Mouse (Mus musculus) CD8-positive naive resting alpha-beta T cell, adult 2 months (primary cell): Measurements from ENCODE around the gene Rgs17.
"Not testable (repeated sequence)": the region's sequence is repeated elsewhere in the genome, so short reads cannot be mapped to it uniquely, and the experiment has no call there.

ENCODE experiments used
- DNase-seq, 2 experiments: peaks; one replicate each; pipeline ENCODE4 v3.0.0; 2022; ENCODE audit warnings: low read depth in 2 of 2, low spot score in 2 of 2

Gene Rgs17

DNA sequence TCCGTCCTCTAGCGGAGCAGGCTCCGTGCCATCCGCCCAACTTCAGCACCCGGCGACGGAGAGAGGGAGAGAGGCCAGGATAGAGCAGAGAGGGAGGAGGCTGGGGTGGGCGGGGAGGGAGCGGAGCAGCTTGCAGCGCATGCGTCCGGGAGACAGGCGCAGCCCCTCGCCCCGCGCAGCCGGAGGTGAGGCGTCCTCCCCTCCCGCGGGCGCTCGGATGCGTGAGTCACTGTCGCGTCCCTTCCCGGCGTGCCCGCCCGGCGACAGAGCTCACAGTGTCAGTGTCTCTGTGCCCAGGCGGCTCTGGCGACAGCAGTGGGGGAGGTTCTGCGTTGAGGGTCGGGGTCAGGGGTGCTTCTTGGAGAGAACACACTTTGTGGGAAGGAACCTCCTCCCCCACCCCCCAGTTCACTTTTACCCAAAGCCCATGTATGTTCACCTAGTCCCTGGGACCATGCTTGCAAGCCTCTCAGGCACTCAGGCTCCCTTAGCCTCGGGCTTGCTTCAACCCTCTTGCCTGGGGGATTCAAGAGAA lies at the start of gene Rgs17:
Gene Rgs17, minus strand, starts transcription at position 107 of the 535 bp plus-strand sequence.
- DNase-seq = no peak

- no peak for DNase-seq
Observed at GRCm38 (mm10) chr10:5967655-5968054, 45.5 kb upstream of the Rgs17 start.

DNA sequence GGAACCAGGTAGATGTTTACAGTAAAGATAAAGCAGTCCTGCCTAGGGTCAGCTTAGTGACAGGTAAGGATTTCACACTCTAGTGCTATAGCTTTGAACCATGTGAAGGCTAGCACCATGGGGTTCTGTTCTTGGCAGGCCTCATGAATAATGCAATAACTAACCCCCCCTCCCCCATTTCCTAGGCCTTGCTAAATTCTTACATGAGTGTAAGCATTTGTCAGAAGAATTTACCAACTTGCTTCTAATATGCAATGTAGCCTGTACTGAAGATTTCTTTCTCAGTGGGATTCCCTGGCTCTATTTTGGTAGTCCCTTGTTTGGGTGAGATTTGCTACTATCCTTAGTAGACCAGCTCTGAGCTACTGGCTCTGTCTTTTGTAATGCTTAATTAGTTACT lies 31.6 kb upstream of the Rgs17 start:
- DNase-seq = not testable (repeated sequence)

GRCm38 (mm10) chr10:5924261-5924660 lies 2.1 kb upstream of the Rgs17 start:
- no peak for DNase-seq

DNA sequence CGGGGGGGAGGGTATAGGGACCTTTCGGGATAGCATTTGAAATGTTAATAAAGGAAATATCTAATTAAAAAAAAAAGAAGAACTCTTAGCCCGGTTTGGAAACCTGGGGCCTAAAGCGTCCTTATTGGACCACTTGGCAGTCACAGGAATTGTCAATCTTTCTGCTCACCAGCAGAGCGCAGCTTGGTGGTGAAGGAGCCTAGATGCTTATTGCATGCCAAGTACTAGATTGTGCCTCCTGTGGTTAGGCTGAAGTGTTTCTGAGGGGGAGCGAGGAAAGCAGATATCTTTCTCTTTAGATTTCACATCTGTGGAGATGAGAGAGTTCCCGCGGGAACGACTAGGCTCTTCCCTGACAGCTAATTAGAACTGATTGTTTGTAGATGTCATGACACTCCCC lies 896 bp upstream of the Rgs17 start:
- DNase-seq = no peak

DNA sequence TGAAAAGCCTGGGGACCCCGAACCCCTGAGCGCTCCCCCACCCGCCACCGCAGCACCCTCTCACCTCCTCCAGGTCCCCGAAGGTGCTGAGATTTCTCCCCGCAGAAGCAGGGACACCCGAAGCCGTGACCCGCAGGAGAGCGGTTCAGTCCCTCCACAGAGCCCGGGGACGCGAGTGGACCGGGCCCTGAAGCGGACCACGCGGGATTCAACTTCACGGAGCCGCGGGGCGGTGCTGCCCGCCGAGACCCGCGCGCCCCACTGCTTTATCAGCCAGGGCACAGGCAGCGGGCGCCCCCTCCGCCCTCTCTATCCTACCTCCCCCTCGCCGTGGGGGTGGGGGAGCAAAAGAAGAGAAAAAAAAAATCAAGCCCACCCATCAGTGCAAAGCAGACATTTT lies 429 bp downstream of the Rgs17 start:
- DNase-seq = no peak

DNA sequence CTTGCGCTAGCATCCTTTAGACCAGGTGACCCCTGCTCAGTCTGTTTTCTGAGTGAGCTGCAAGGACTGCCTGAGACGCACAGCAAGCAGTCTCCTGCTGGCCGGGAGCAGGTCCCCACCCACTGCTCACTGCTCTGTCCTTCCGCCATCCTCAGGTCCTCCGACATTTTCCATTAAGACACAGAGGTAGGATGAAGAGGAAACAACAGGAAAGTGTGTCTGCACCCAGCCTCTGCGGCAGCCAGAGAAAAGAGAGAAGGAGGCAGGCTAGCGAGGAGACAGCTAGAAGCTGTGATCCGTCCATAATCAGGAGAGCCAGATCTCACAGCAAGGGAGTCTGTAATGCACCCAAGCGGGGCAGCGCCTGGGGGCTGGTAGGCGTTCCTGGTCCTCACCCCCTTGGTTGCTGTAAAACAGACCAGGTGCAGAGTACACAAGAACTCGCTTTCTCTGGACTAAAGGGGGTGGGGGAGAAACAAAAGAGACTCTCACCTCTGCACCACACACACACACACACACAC lies 1.1 kb downstream of the Rgs17 start:
- DNase-seq = no peak

GRCm38 (mm10) chr10:5904399-5904798 lies 17.8 kb downstream of the Rgs17 start:
- no peak for DNase-seq

DNA sequence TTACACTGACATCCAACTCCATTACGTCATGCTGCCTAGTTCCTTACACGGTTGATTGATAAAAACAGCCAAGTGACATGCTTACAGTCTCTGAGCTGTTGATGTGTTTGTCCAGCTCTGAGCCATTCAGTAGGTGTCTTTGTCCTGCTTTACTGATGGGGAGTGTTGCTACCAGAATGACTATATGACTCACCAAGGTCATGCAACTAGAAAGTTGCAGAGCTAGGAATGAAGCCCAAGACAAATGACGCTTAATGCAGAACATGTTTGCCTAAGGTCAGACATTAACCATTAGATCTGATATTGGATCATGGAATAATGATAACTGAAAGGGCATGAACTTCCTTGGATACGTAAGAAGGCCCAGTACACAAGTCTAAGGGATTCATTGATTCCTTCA lies 20.4 kb downstream of the Rgs17 start:
- no peak for DNase-seq

DNA sequence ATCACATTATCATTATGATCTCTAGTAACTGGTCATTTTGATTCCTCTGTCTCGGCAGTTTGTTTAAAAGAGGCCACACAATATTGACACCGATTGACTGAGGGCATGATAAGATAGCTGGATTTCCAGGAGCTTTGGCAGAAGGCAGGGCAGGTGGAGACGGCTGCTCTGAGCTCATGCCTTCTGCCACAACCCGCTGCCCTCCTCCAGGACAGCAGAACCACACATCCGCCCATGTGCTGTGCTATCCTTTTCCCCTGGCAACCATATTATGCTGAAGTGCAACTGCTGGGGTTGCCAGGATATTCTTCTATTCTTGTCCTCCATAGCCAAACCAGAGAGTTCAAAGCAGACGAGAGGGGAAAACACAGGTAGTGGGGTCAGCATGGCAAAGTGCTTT lies 21.5 kb downstream of the Rgs17 start:
- no peak for DNase-seq

GRCm38 (mm10) chr10:5877106-5877505 lies 45.1 kb downstream of the Rgs17 start:
- no peak for DNase-seq

DNA sequence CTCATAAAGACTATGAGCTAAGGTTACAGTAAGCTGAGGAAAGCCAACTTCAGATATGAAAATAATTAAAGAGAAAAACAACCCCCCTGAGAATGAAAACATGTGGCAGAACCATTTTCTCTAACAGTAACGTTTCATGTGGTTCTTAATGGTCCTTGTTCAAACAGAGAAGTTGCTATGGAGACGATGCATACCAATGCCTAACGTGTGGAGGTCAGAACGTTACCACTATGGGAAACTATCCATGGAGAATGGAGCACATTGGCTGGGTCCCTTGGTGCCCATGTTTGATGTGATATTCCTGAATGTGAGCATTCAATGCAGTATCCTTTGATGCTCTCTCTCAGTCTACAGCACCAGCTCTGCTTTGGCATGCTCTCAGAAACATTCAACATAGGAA lies 51.1 kb downstream of the Rgs17 start:
- DNase-seq = no peak

GRCm38 (mm10) chr10:5867981-5868552 lies 54.1 kb downstream of the Rgs17 start:
- no peak for DNase-seq

GRCm38 (mm10) chr10:5865996-5866395 lies 56.2 kb downstream of the Rgs17 start:
- DNase-seq = no peak

GRCm38 (mm10) chr10:5862669-5863068 lies 59.5 kb downstream of the Rgs17 start:
- DNase-seq = no peak

- no peak for DNase-seq
Observed at GRCm38 (mm10) chr10:5860849-5861248, 61.4 kb downstream of the Rgs17 start.

DNA sequence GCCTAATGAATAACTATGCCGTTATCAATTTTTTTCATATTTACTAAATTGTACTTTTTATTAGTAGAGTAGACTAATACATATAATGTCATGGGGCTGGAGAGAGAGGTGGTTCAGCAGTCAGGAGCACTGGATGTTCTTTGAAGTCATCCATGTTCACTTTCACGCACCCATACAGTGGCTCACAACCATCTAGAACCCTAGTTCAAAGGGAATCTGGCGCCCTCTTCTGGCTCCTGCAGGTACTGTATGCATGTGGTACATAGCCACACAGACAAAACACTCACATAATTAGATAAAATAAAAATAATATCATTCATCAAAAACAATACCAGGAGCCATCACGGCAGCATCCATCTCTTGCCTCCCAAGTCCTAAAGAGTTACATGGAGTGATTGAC lies 62.5 kb downstream of the Rgs17 start:
- DNase-seq = peak in 1 of 2 experiments; percentile 4

- no peak for DNase-seq
Observed at GRCm38 (mm10) chr10:5857996-5858549, 64.1 kb downstream of the Rgs17 start.

DNA sequence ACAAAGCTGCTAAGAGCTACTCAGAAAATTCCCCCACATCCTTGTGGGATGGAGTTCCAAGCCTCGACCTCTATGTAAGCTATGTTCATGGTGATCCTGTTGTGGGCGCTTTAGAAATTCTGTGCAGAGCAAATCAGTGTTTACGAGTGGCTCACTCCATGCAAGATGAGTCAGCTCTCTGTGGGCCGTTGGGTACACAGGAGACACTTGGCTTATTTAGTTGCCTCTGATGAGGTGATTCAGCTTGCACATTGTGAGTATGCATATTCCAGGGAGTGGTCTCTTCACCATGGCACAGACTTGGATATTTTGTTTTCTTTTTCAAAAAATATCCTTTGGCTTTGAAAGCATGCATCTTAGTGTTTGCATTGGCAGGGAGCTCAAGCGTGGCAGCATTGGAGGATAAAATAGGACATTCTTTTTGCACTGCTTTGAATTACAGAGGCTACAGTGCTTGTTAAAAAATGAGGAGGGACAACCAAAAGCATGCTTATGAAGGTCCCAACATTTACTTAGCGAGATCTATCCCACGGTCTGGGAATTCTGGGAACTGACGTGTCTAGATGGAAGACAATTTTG lies 68.8 kb downstream of the Rgs17 start:
- no peak for DNase-seq

DNA sequence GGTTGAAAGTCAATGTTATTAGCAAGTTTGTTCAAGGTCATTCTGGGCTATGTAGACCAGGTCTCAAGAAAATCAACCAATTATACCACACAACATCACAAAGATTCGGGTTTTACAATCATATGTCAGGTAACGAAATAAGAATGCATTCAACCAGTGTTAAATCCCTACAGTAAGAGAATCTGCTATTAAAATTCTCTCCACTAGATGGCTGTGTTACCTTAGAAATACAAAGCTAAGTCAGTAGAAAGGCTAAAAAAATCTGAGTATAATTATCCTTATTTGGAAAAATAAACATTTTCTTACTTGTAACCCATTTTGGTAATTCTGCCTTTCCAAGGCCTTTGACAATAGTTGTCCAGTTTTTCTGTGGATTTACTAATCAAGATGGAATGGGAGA lies 75.3 kb downstream of the Rgs17 start:
- no peak for DNase-seq

GRCm38 (mm10) chr10:5841369-5841768 lies 80.8 kb downstream of the Rgs17 start:
- peak; percentile 38 to 57 for DNase-seq

DNA sequence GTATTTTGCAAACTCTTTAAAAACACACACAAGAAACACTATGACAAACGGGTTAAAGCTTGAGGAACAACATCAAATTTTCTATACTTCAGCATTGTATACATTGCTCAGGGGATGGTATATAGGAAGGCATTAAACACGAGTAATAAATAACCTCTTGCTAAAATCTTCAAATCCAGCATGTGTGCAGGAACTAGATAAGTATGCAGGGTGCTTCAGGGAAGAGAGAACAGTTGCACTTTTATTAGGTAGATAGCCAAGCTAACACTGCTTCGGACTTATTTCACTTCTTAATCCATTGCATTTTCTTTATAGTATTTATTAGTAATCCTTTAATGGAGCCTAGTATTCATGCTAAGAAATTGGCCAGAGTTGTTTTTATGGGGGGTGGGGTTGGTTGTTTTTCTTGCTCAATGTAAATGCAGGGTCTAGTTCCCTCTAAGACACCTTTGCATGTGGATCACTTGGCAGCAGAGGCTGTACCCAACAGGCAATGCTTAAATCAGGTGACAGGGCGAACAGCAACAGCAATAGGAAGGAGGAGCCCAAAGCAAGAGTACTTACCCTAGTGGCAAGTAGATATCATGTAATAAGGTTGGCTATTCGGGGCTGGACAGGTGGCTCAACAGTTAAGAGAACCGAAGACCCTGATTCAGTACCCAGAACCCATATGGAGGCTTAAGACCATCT lies 95.7 kb downstream of the Rgs17 start:
- DNase-seq = no peak
